Mouse (Mus musculus): ENCODE data around the gene Tfap2b. TPM values are rescaled to one million over a fixed set of nuclear protein-coding genes. Genes with fewer than 3 reads are reported as not detected.

The Tfap2b gene
- polyA plus RNA-seq, 1 experiment from 2014 or later, result 0.68 TPM

Other genes starting within 250 kb of the Tfap2b start
- not detected in 2 replicates for gene Tfap2d, start 105.9 kb upstream of the Tfap2b start, polyA plus RNA-seq (2015; fragmentation: Nextera tagmentation; extraction: Ambion mirVana)